Mouse (Mus musculus): ENCODE measurements at regions not wholly inside any gene's neighbourhood (a gene's known extent, or its start where the extent isn't known, plus 50 kb on each side); places are given as distances from the start of the nearest gene placed in this dataset.
"Not testable (repeated sequence)": the region's sequence is repeated elsewhere in the genome, so short reads cannot be mapped to it uniquely, and the experiment has no call there.

- ATAC-seq (replicated peaks in 1 of 2; ENCODE audit: insufficient read depth in 1 of 2, low FRiP score in 2 of 2, low TSS enrichment in 1 of 2, low read depth in 1 of 2, poor library complexity in 2 of 2, severe bottlenecking in 2 of 2), result no peak
Measured at GRCm38 (mm10) chr13:52129466-52129865, 283.0 kb downstream of the Gadd45g start.

DNA sequence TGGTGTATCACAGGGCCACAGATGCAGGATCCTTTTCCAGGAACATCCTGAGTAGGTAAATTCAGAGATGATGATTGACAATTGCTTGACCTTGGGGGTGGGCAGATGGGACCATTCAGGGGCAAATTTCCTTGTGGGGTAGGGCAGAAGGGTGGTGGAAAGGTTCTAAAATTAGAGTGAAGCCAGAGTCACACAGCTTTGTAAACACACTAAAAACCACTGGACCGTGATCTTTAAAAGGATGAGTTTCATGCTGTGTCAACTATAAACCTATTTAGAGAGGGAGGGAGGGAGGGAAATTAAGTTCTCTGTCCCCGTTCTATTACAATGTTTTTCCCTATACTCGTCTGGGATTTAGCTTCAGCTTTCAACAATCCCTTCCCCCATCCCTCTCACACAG, 286.7 kb downstream of the Gadd45g start:
- no peak for ATAC-seq (replicated peaks in 1 of 2; ENCODE audit: insufficient read depth in 1 of 2, low FRiP score in 2 of 2, low TSS enrichment in 1 of 2, low read depth in 1 of 2, poor library complexity in 2 of 2, severe bottlenecking in 2 of 2)

DNA sequence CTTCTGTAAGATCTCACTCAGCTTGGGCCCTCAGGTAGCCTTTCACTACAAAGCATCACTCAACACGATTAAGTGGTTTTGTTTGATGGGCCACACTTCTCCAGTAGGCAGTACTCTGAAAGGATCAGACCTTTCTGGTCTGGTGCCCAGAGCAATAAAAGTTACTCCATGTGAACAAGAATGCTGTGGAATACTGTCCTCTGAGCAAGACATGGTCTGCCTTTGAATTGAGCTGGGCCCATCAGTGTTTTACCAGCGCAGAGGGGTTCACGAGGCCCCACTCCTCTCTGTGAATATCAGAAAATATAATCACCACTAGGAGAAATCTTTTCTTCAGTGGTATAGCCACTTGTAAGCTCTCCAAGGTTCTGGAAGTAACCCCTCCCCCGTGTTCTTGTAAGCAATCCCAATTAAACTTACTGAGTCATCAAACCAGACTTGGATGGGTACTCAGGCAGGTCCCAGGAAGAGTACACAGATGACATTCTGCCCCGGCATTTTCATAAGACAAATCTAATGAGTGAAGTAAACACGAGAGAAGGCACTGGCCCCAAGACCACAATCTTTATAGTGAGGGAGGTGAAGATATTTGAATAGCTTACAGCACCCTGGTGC, 292.0 kb downstream of the Gadd45g start:
- no peak for ATAC-seq (replicated peaks in 1 of 2; ENCODE audit: insufficient read depth in 1 of 2, low FRiP score in 2 of 2, low TSS enrichment in 1 of 2, low read depth in 1 of 2, poor library complexity in 2 of 2, severe bottlenecking in 2 of 2)

DNA sequence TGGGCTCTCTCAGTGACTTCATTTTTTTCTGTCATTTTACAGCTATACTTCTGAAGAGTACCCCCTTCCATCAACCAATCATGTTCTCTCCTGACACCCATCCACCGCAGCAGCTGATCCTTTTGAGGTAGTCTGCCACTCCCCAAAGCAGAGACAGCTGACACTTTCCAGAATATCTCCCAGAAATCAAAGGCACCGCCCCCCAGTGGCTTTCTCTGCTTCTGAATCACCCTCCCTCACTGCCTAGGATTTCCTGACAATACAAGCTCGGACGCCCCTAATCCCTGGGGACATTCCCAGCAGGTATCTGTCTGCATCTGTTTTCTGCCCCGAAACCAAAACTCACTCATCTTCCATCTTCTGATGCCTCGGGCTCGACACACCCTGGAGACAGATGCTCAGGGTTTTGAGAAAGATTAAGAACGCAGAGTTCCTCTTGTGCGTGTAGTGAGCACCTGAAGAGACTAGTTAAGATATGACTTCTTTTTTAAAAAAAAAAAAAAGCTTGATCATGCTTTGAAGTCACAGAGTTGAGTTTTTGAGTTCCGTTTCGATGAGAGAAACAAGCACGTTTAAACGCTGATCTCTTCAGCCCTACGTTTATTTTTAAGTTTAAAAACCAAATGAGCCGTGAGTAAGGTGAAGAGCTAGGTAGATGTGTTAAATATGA, 292.8 kb downstream of the Gadd45g start:
- ATAC-seq (replicated peaks in 1 of 2; ENCODE audit: insufficient read depth in 1 of 2, low FRiP score in 2 of 2, low TSS enrichment in 1 of 2, low read depth in 1 of 2, poor library complexity in 2 of 2, severe bottlenecking in 2 of 2), result no peak

DNA sequence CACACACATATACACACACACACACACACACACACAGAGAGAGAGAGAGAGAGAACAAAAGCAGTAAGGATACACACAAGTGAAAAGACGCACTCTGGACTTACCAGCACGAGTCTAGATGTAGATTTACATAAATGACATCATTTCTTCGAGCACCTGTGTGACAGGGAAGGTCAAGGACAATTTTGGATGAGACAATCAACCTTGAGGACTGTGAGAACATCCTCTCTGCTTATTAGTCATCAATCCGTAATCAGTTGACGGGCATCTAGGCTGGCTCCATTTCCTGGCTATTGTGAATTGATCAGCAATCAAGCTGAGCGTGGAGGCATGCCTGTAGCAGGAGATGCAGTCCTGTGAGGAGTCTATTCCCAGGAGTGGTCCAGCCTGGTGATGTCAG, 293.7 kb downstream of the Gadd45g start:
- no peak for ATAC-seq (replicated peaks in 1 of 2; ENCODE audit: insufficient read depth in 1 of 2, low FRiP score in 2 of 2, low TSS enrichment in 1 of 2, low read depth in 1 of 2, poor library complexity in 2 of 2, severe bottlenecking in 2 of 2)

GRCm38 (mm10) chr13:52144066-52144465, 297.6 kb downstream of the Gadd45g start:
- ATAC-seq (replicated peaks in 1 of 2; ENCODE audit: insufficient read depth in 1 of 2, low FRiP score in 2 of 2, low TSS enrichment in 1 of 2, low read depth in 1 of 2, poor library complexity in 2 of 2, severe bottlenecking in 2 of 2), result not testable (repeated sequence)

GRCm38 (mm10) chr13:52145926-52146325, 299.4 kb downstream of the Gadd45g start:
- no peak for ATAC-seq (replicated peaks in 1 of 2; ENCODE audit: insufficient read depth in 1 of 2, low FRiP score in 2 of 2, low TSS enrichment in 1 of 2, low read depth in 1 of 2, poor library complexity in 2 of 2, severe bottlenecking in 2 of 2)

GRCm38 (mm10) chr13:52150281-52150680, 303.8 kb downstream of the Gadd45g start:
- no peak for ATAC-seq (replicated peaks in 1 of 2; ENCODE audit: insufficient read depth in 1 of 2, low FRiP score in 2 of 2, low TSS enrichment in 1 of 2, low read depth in 1 of 2, poor library complexity in 2 of 2, severe bottlenecking in 2 of 2)

GRCm38 (mm10) chr13:52151777-52152176, 305.3 kb downstream of the Gadd45g start:
- ATAC-seq (replicated peaks in 1 of 2; ENCODE audit: insufficient read depth in 1 of 2, low FRiP score in 2 of 2, low TSS enrichment in 1 of 2, low read depth in 1 of 2, poor library complexity in 2 of 2, severe bottlenecking in 2 of 2), result no peak

DNA sequence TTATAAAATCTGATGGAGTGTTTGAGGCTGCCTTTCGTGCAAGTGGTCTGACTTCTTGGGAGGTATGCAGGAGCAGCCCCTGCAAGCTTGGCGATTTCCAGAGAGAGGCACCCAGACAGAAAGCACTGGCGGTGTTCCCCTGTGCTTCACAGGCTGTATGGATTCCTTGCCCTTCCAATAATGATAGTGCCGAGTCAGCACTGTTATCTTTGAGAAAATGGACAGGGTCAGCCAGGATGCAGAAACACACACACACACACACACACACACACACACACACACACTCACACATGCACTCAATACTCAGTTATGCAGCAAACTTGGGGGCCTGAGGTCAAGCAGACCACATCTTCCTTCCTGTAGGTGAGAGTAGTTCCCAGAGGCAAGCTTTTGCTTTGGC, 305.7 kb downstream of the Gadd45g start:
- ATAC-seq (replicated peaks in 1 of 2; ENCODE audit: insufficient read depth in 1 of 2, low FRiP score in 2 of 2, low TSS enrichment in 1 of 2, low read depth in 1 of 2, poor library complexity in 2 of 2, severe bottlenecking in 2 of 2), result peak in 1 of 2 experiments; percentile 34; a peak in 2 of 4 replicates

DNA sequence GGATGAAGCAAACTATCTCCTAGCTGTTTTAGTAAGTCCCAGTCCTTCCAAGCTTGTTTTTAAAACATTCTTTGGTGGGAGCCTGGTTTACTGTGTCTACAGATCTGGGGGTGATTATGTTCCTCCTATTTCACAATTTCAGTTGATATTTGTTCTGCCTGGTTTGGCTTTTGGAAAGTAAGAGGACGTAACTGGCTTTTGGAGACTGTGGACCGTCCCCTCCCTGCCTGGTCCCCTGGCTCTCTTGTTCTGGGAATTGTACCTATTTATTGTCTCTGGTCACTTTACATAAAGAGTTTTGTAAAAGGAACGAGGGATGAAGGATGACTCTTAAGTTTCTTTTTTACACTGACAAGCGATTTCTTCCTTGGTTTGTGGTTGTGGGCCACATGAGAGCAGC, 306.6 kb downstream of the Gadd45g start:
- ATAC-seq (replicated peaks in 1 of 2; ENCODE audit: insufficient read depth in 1 of 2, low FRiP score in 2 of 2, low TSS enrichment in 1 of 2, low read depth in 1 of 2, poor library complexity in 2 of 2, severe bottlenecking in 2 of 2), result no peak

DNA sequence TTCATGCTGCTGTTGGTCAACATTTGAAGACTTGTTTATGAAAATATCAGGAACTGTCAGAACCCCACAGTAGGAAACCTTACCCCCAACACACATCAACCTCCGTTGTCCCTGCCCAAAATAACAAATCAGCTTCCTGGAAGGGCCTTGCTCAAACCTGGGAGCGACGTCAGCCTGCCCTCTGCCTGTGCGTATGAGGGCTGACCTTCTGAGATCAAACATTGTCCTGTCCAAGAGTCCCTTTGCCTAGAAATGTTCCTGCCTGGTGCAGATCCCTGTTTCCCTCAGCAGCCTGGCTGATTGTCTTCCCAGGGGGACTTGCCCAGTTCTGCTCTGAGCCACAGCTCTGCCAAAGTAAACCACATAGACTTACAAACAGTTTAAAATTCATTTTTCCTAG, 307.1 kb downstream of the Gadd45g start:
- no peak for ATAC-seq (replicated peaks in 1 of 2; ENCODE audit: insufficient read depth in 1 of 2, low FRiP score in 2 of 2, low TSS enrichment in 1 of 2, low read depth in 1 of 2, poor library complexity in 2 of 2, severe bottlenecking in 2 of 2)

DNA sequence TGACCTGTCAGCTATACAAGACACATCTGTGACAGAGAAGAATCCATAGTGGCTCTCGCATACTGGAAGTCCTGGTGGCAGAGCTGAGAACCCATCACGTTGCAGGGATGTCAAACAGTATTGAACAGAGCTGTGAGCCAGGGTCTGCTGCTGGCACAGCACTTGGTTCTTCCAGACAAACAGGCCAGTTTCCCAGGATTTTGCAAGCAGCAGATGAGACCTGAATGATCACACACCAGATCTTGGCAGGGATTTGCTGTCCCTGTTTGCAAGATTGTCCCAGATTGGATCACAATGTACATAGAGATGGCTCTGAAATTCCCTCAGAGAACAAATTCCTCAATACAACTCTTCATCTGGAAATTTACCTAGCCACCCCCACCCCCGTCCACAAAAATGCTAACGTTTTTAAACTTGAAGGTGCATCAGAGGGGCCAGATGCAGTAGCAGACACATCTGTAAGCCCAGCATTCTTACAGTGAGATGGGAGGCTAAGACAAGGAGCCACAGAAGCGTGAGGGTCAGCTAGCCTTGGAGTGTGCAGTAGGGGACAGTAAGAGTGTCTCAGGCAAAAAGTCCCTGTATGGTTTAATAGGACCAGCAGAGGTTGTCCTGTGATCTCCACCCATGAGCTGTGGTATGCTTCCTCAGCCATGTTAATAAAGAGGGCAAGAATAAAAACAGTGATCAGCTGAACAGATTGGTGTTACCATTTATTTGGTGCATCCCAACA, 307.8 kb downstream of the Gadd45g start:
- no peak for ATAC-seq (replicated peaks in 1 of 2; ENCODE audit: insufficient read depth in 1 of 2, low FRiP score in 2 of 2, low TSS enrichment in 1 of 2, low read depth in 1 of 2, poor library complexity in 2 of 2, severe bottlenecking in 2 of 2)

DNA sequence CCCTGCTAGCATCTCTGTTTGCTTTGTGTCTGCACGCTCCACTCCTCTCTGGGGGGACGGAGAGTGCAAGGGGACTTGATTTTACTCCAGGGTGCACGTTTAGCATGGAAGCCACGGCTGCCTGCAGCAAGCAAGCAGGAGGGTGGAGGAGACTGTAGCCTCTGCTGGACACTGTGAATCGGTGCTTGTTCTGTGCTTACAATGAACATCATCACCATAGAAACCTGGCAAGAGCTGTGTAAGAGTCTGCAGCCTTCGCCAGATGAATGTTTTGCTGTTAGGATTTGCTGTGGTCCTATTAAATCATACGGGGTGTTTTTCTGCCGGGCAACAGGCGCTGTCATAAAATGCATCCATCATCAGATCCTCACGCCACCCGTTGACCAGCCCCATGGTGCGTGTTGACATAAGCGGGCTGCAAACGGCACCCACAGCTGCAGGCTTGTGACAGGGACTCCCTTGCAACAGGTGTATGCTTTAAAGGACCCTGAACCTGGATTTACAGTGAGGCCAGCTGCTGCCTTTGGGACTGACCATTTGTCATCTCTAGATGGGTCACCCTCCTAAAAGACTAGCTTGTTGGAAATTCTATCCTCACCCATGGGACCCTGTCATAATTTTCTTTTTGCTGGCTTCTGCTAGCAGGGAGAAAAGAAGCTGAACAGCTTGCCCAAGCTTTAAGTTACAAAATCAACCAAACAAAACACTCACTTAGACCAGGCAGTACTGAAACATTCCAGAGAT, 308.5 kb downstream of the Gadd45g start:
- no peak for ATAC-seq (replicated peaks in 1 of 2; ENCODE audit: insufficient read depth in 1 of 2, low FRiP score in 2 of 2, low TSS enrichment in 1 of 2, low read depth in 1 of 2, poor library complexity in 2 of 2, severe bottlenecking in 2 of 2)

GRCm38 (mm10) chr13:52155588-52156086, 309.2 kb downstream of the Gadd45g start:
- peak; percentile 47 to 51; a peak in 3 of 4 replicates for ATAC-seq (replicated peaks in 1 of 2; ENCODE audit: insufficient read depth in 1 of 2, low FRiP score in 2 of 2, low TSS enrichment in 1 of 2, low read depth in 1 of 2, poor library complexity in 2 of 2, severe bottlenecking in 2 of 2)

- no peak for ATAC-seq (replicated peaks in 1 of 2; ENCODE audit: insufficient read depth in 1 of 2, low FRiP score in 2 of 2, low TSS enrichment in 1 of 2, low read depth in 1 of 2, poor library complexity in 2 of 2, severe bottlenecking in 2 of 2)
Measured at GRCm38 (mm10) chr13:52162676-52163075, 316.2 kb downstream of the Gadd45g start.

DNA sequence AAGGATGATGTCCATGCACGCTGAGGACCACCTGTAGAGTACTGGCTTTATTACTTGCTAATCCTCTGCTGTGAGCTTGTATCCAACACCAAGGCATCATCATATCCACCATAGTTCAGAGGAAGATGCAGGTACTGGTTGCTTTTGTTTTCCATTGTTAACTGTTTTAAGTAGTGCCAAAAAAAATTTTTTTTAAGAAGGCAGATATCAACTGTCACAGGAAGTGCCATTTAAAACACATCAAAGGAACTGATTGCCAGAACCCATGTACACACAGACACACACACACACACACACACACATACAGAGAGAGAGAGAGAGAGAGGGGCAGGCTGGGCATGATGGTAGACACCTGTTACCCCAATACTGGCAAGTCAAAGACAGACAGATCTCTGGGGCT, 319.1 kb downstream of the Gadd45g start:
- no peak for ATAC-seq (replicated peaks in 1 of 2; ENCODE audit: insufficient read depth in 1 of 2, low FRiP score in 2 of 2, low TSS enrichment in 1 of 2, low read depth in 1 of 2, poor library complexity in 2 of 2, severe bottlenecking in 2 of 2)

DNA sequence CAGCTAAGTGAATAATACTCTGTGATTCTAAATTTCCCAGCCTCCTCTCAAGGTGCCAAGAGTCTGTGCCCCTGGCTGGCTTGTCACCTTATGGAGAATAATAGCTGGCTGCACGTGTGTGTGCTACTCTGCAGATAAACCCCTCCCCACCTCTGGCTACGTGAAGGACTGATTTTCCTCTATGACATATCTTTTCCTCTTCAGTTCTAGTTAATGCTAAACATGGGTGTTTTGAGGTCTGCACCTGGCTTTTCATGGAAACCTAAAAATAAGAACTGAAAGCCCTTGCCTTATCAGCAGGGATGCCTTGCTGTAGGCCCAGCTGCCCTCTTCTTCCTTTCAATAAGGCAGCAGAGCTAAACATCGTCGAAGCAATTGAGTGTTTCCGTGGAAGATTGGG, 321.5 kb downstream of the Gadd45g start:
- ATAC-seq (replicated peaks in 1 of 2; ENCODE audit: insufficient read depth in 1 of 2, low FRiP score in 2 of 2, low TSS enrichment in 1 of 2, low read depth in 1 of 2, poor library complexity in 2 of 2, severe bottlenecking in 2 of 2), result no peak
